Mouse (Mus musculus) gastrocnemius, postnatal 14 days (tissue): ENCODE results near the gene Gosr2. TPM values are rescaled to one million over a fixed set of nuclear protein-coding genes. Genes with fewer than 3 reads are reported as not detected.
"Not testable (repeated sequence)": the region's sequence is repeated elsewhere in the genome, so short reads cannot be mapped to it uniquely, and the experiment has no call there.

ENCODE experiments used
- DNase-seq: peaks from one replicate; pipeline ENCODE4 v3.0.0; 2021; ENCODE audit warnings: mixed read lengths
- intact Hi-C: fragments of 180-260 bp; cut with DNase I; formaldehyde crosslinking; loops from one replicate; pipeline ENCODE4 v1.15.1; 2025; ENCODE audit warnings: low total_unique reads
- total RNA-seq, 2 experiments: library from RNA; stranded (reverse); gene quantifications; 2 replicates each; pipeline ENCODE4 v1.2.3; 2021

Gene Gosr2
- total RNA-seq, 2 experiments from 2014 or later, result 40.0 to 43.5 TPM

DNA sequence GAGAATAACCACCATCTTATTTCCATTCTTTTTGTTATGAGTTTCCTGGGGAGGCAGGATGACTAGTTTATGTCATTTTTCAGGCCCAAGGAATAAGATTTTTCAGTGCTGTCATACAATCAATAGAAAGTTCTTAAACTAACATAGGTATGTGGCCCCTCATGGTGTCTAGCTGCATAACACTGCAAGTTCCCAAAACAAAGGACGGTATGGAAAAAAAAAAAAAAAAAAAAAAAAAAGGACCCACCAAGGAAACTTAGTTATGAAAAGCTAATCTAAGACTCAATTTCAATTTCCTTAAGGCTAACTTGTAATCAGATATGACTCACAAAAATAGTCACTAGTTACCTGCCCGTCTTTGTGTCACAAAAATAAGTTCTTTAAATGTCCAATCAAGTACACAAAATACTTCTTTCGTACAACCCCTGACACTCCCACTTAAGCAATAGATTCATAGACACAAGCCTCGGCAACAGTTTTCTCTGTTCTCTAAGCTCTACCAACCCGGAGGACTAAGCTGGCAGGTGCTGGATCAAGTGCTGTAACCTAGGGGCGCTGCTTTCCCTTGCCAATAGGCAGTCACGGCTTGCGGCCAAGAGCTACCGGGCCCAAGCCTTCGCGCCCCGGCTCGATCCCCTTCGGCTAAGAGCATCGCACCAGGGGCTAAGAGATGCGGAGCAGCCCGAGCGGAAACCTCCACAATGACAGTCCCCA, 690 bp downstream of the Gosr2 start:
- DNase-seq, result no peak
- intact Hi-C loops, result no loop called here

- intact Hi-C loops, result no loop called here
- DNase-seq, result no peak
These were observed 4.5 kb downstream of the Gosr2 start for GRCm38 (mm10) chr11:103693241-103693640.

- intact Hi-C loops, result no loop called here
- DNase-seq, result no peak
These were observed 6.7 kb downstream of the Gosr2 start for GRCm38 (mm10) chr11:103691036-103691435.

GRCm38 (mm10) chr11:103688980-103689378, 8.7 kb downstream of the Gosr2 start:
- no peak for DNase-seq
- intact Hi-C loops, result no loop called here

- no peak for DNase-seq
- intact Hi-C loops, result no loop called here
These were observed 9.3 kb downstream of the Gosr2 start for GRCm38 (mm10) chr11:103688271-103688979.

DNA sequence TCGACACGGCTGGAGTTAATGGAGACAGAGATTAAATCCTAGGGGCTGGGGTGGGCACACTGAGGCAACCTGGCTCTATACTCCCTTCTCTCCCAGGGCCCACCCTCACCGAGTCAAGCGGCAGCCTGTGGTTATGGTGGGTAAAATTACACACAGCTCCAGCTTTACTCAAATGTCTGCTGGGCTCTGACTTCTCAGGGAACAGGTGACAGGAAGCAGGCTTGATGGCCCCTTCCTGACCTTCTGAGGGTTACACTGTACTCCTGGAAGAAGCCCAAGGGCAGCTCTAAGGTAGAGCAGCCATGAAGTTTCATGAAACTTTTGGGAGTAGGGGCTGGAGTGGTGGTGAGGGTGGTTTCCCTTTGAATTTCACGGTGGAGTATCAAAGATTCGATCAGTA, 11.0 kb downstream of the Gosr2 start:
- DNase-seq, result no peak
- intact Hi-C loops, result no loop called here

DNA sequence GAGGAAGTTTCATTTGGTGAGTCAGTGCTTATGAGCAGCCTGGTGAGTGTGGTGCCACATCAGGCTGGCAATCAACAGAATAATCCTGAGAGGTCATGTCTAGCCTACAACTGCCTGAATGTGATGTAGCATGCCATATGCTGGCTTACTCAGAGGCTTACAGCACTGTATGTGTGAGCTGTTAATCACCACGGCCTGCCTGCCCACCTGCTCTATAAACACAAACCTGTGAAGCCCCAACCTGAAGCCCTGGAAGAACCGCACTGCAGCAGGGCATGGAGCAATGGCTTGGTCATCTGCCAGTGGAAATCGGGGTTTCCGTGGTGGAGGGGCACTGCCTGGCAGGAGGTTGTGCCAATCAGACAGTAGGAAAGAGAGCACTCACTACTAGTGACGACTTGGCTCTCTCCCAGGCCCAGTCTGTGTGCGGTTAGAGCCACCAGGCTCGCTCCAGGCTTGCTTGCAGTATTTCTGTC, 12.4 kb downstream of the Gosr2 start:
- intact Hi-C loops, result no loop called here
- no peak for DNase-seq

GRCm38 (mm10) chr11:103683667-103684334, 13.9 kb downstream of the Gosr2 start:
- intact Hi-C loops, result no loop called here
- DNase-seq, result no peak

- intact Hi-C loops, result not testable (repeated sequence)
- DNase-seq, result peak; percentile 38
These were observed 20.7 kb downstream of the Gosr2 start for GRCm38 (mm10) chr11:103677042-103677441.

DNA sequence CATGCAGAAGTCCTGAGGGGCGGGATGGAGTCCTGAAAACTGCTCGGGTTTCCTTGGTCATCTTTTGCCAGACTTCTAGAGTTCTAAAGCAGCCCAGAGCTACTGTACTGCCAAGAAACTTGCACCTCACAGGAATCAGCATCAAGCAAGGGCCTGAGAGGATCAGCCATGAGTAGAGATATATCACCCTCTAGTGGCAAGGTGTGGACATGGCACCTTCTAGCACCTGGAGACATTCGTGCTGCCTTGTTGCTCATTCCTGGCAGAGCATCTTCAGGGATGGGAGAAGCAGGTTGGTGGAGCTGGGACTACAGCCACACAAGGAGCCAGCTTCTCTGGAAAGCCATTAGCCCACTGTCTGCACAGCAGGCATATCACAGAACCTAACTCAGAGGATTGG, 22.1 kb downstream of the Gosr2 start:
- intact Hi-C loops, result no loop called here
- DNase-seq, result peak; percentile 25

- no peak for DNase-seq
- intact Hi-C loops, result no loop called here
These were observed 30.7 kb downstream of the Gosr2 start for GRCm38 (mm10) chr11:103666907-103667426.

- DNase-seq, result no peak
- intact Hi-C loops, result no loop called here
These were observed 31.4 kb downstream of the Gosr2 start for GRCm38 (mm10) chr11:103666181-103666906.

DNA sequence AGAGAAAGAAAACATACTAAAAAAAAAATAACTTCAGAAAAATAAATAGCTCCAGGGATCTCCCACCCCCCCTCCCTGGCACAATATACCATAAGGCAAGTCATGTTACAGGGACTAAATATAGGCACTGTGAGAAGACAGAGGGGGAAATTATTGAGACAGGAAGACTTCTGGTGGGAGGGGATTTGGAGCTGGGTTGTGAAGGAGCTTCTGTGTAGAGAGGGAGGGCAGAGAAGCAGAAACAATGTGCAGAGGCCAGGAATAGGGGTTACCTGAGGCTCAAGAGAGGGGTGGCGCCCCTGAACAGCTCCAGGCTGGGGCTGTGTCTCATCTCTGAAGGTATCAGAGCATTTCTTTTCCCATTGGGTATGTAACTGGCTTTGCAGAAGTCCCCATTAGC, 32.0 kb downstream of the Gosr2 start:
- no peak for DNase-seq
- intact Hi-C loops, result no loop called here

DNA sequence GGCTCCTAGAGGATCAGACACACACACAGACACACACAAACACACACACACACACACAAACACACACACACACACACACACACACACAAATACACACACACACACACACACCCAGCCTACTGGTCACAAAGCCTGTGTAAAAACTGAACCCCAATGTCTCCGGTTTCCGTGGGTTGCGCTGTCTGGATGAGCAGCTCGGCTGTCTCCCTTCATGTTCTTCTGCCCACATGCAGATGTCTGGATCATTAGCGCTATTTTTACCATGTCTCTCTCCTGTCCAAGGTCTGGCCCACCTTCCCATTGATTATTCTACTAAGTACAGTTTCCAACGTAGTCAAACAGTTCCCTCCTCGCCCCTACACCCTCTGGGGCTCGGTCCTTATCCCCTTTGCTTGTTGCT, 34.6 kb downstream of the Gosr2 start:
- intact Hi-C loops, result no loop called here
- no peak for DNase-seq

GRCm38 (mm10) chr11:103662546-103662945, 35.2 kb downstream of the Gosr2 start:
- DNase-seq, result no peak

GRCm38 (mm10) chr11:103661863-103662262, 35.8 kb downstream of the Gosr2 start:
- intact Hi-C loops, result no loop called here
- DNase-seq, result no peak

More at GRCm38 (mm10) chr11:103662546-103662945, 35.2 kb downstream of the Gosr2 start:
- intact Hi-C loops, result no loop called here

DNA sequence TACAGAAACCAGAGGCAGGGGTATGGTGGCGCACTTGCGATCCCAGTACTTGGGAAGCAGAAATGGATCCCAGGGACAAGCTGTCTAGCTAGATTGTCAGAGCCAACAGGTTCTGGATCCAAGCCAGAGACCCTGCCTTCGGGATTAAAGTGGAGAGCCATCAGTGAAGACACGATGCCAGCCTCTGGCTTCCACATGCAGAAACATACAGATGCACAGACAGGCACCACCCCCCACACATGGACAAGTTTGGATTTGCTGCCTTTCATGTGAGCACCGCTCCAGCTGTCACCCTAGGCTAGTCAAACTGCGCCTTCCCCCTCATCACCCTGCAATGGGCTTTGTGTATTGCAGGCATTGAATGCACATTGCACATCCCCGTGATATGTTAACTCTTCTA, 39.5 kb downstream of the Gosr2 start:
- no peak for DNase-seq
- intact Hi-C loops, result no loop called here

DNA sequence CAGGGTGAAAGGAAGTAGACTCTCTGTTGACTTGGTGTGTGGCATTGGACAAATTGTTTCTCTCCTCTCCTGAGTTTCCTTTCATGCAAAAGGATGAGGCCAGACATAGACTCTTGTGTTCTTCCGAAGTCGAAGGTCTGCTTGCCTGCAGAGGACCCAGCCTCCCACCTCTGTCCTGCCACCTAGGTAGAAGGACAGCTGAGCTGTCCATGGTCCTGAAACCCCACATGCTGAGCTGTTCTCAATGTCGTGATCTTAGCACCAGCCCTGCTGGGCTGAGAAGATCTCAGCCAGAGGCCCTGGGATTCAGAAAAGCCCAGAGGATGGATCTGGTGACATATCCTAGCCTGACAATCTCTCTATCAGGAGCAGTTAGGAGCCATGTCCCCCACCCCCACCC, 41.2 kb downstream of the Gosr2 start:
- DNase-seq, result peak; percentile 28

GRCm38 (mm10) chr11:103653359-103653965, 44.2 kb downstream of the Gosr2 start:
- DNase-seq, result no peak
- intact Hi-C loops, result no loop called here

More for the DNA sequence above, 41.2 kb downstream of the Gosr2 start:
- intact Hi-C loops, result no loop called here
